Mouse (Mus musculus): ENCODE data around the gene Mbnl1. TPM values are rescaled to one million over a fixed set of nuclear protein-coding genes. Genes with fewer than 3 reads are reported as not detected.

Gene Mbnl1
- total RNA-seq, 2 experiments from 2014 or later: 234 to 262 TPM

GRCm38 (mm10) chr3:60608952-60609403 lies 136.3 kb downstream of the Mbnl1 start:
- no peak for DNase-seq

- peak; percentile 54 for DNase-seq
Observed at GRCm38 (mm10) chr3:60611839-60612238, 139.2 kb downstream of the Mbnl1 start.

GRCm38 (mm10) chr3:60613121-60613520 lies 140.5 kb downstream of the Mbnl1 start:
- DNase-seq: no peak

- DNase-seq: no peak
Observed at GRCm38 (mm10) chr3:60614516-60614915, 141.9 kb downstream of the Mbnl1 start.

GRCm38 (mm10) chr3:60615057-60615606 lies 142.5 kb downstream of the Mbnl1 start:
- no peak for DNase-seq

- DNase-seq: no peak
Observed at GRCm38 (mm10) chr3:60615615-60616014, 143.0 kb downstream of the Mbnl1 start.

- DNase-seq: no peak
Observed at GRCm38 (mm10) chr3:60616147-60616546, 143.5 kb downstream of the Mbnl1 start.

GRCm38 (mm10) chr3:60617643-60618042 lies 145.0 kb downstream of the Mbnl1 start:
- DNase-seq: no peak

- no peak for DNase-seq
Observed at GRCm38 (mm10) chr3:60620236-60620635, 147.6 kb downstream of the Mbnl1 start.

- DNase-seq: no peak
Observed at GRCm38 (mm10) chr3:60631183-60631582, 158.6 kb downstream of the Mbnl1 start.

- no peak for DNase-seq
Observed at GRCm38 (mm10) chr3:60631754-60632153, 159.1 kb downstream of the Mbnl1 start.

GRCm38 (mm10) chr3:60632796-60633466 lies 160.3 kb downstream of the Mbnl1 start:
- DNase-seq: no peak

GRCm38 (mm10) chr3:60638530-60638929 lies 165.9 kb downstream of the Mbnl1 start:
- DNase-seq: no peak

GRCm38 (mm10) chr3:60639135-60639534 lies 166.5 kb downstream of the Mbnl1 start:
- no peak for DNase-seq

GRCm38 (mm10) chr3:60642227-60642626 lies 169.6 kb downstream of the Mbnl1 start:
- no peak for DNase-seq

- DNase-seq: no peak
Observed at GRCm38 (mm10) chr3:60645531-60645930, 172.9 kb downstream of the Mbnl1 start.

- no peak for DNase-seq
Observed at GRCm38 (mm10) chr3:60648293-60648692, 175.7 kb downstream of the Mbnl1 start.

- no peak for DNase-seq
Observed at GRCm38 (mm10) chr3:60660762-60661161, 188.1 kb downstream of the Mbnl1 start.
